Mouse (Mus musculus): ENCODE results near the gene Sgsm2. TPM values are rescaled to one million over a fixed set of nuclear protein-coding genes. Genes with fewer than 3 reads are reported as not detected.

Gene Sgsm2
- 10 to 100 TPM; 69.9 to 76.1 TPM for total RNA-seq (2021)
- long read RNA-seq, full-length matches to known transcripts, result 1 of 107 reads
- long read RNA-seq, partial matches to known transcripts, result 6 of 107 reads
- long read RNA-seq, other reads (novel, unspliced or antisense), result 100 of 107 reads

- DNase-seq (ENCODE audit: low spot score in 2 of 2), result peak; percentile 66 to 77
Measured at GRCm38 (mm10) chr11:74896901-74897677, at the start of gene Sgsm2. TSS of gene Sgsm2 (minus strand) at chr11:74897060.

GRCm38 (mm10) chr11:74946348-74946747, 49.5 kb upstream of the Sgsm2 start:
- DNase-seq (ENCODE audit: low spot score in 2 of 2), result no peak

GRCm38 (mm10) chr11:74930391-74930790, 33.5 kb upstream of the Sgsm2 start:
- DNase-seq (ENCODE audit: low spot score in 2 of 2), result no peak

GRCm38 (mm10) chr11:74929111-74929510, 32.3 kb upstream of the Sgsm2 start:
- DNase-seq (ENCODE audit: low spot score in 2 of 2), result no peak

GRCm38 (mm10) chr11:74927236-74927725, 30.4 kb upstream of the Sgsm2 start:
- no peak for DNase-seq (ENCODE audit: low spot score in 2 of 2)

GRCm38 (mm10) chr11:74926388-74927005, 29.6 kb upstream of the Sgsm2 start:
- no peak for DNase-seq (ENCODE audit: low spot score in 2 of 2)

GRCm38 (mm10) chr11:74925577-74926387, 28.9 kb upstream of the Sgsm2 start, which contains the start of the genes Smg6 and Srr:
TSS of gene Smg6 (plus strand) at chr11:74925823.
TSS of gene Srr (minus strand) at chr11:74925948.
- DNase-seq (ENCODE audit: low spot score in 2 of 2), result peak; percentile 90 to 93

- DNase-seq (ENCODE audit: low spot score in 2 of 2), result peak; percentile 19 to 32
Measured at GRCm38 (mm10) chr11:74924149-74924548, 27.3 kb upstream of the Sgsm2 start.

GRCm38 (mm10) chr11:74919249-74919648, 22.4 kb upstream of the Sgsm2 start:
- DNase-seq (ENCODE audit: low spot score in 2 of 2), result no peak

GRCm38 (mm10) chr11:74912492-74912891, 15.6 kb upstream of the Sgsm2 start:
- no peak for DNase-seq (ENCODE audit: low spot score in 2 of 2)

- no peak for DNase-seq (ENCODE audit: low spot score in 2 of 2)
Measured at GRCm38 (mm10) chr11:74909978-74910377, 13.1 kb upstream of the Sgsm2 start.

- DNase-seq (ENCODE audit: low spot score in 2 of 2), result no peak
Measured at GRCm38 (mm10) chr11:74908618-74909399, 11.9 kb upstream of the Sgsm2 start.

- DNase-seq (ENCODE audit: low spot score in 2 of 2), result no peak
Measured at GRCm38 (mm10) chr11:74907850-74908249, 11.0 kb upstream of the Sgsm2 start.

- DNase-seq (ENCODE audit: low spot score in 2 of 2), result no peak
Measured at GRCm38 (mm10) chr11:74902416-74902815, 5.6 kb upstream of the Sgsm2 start.

GRCm38 (mm10) chr11:74901555-74901954, 4.7 kb upstream of the Sgsm2 start:
- DNase-seq (ENCODE audit: low spot score in 2 of 2), result no peak

GRCm38 (mm10) chr11:74898517-74898827, 1.6 kb upstream of the Sgsm2 start:
- no peak for DNase-seq (ENCODE audit: low spot score in 2 of 2)

GRCm38 (mm10) chr11:74897678-74898516, 1.0 kb upstream of the Sgsm2 start, which contains the start of gene Tsr1:
TSS of gene Tsr1 (plus strand) at chr11:74898071.
- peak; percentile 87 to 90 for DNase-seq (ENCODE audit: low spot score in 2 of 2)

- DNase-seq (ENCODE audit: low spot score in 2 of 2), result peak; percentile 64 to 72
Measured at GRCm38 (mm10) chr11:74895980-74896900, 620 bp downstream of the Sgsm2 start.

- no peak for DNase-seq (ENCODE audit: low spot score in 2 of 2)
Measured at GRCm38 (mm10) chr11:74894619-74895018, 2.2 kb downstream of the Sgsm2 start.
